Mouse (Mus musculus) frontal cortex, postnatal 36 days (tissue): ENCODE data around the gene Tchh.
A peak's percentile ranks its signal among the peaks of the same experiment; 100 is the strongest.
"Not testable (repeated sequence)": the region's sequence is repeated elsewhere in the genome, so short reads cannot be mapped to it uniquely, and the experiment has no call there.

ENCODE experiments used
- DNase-seq, 2 experiments: peaks; one replicate each; pipeline ENCODE4 v3.0.0; 2022; ENCODE audit warnings: low spot score in 2 of 2

Tchh gene

GRCm38 (mm10) chr3:93493992-93494391, 51.9 kb downstream of the Tchh start:
- DNase-seq: peak; percentile 19 to 77

- DNase-seq: not testable (repeated sequence)
Measured at GRCm38 (mm10) chr3:93494774-93495173, 52.6 kb downstream of the Tchh start.

GRCm38 (mm10) chr3:93497131-93497530, 55.0 kb downstream of the Tchh start:
- DNase-seq: no peak
